Mouse (Mus musculus) megakaryocyte, embryonic 14.5 days (primary cell): ENCODE results near the gene Ints13.

Experiments used
- FLI1 ChIP-seq: IDR thresholded peaks from 2 replicates; pipeline ENCODE4 v1.6.1; 2012; ENCODE audit warnings: low read length, inconsistent platforms, mixed read lengths
- GATA1 ChIP-seq: IDR thresholded peaks from 3 replicates; pipeline ENCODE4 v1.6.1; 2012; ENCODE audit warnings: mixed read lengths, low read length, inconsistent platforms, borderline replicate concordance

GRCm38 (mm10) chr6:146612736-146613135 is 35.1 kb upstream of the Ints13 start:
- TF ChIP-seq GATA1 (no peak), FLI1 (no peak)
